Mouse (Mus musculus) bone marrow macrophage, adult 2 months (primary cell): Measurements from ENCODE around the gene Rpl31. TPM values are rescaled to one million over a fixed set of nuclear protein-coding genes. Genes with fewer than 3 reads are reported as not detected.

Source experiments
- H3K27ac ChIP-seq: 2 replicates; pipeline ENCODE4 v1.5.1; 2012; ENCODE audit warnings: low read depth, low read length; ENCODE audit not compliant: insufficient read depth
- H3K4me1 ChIP-seq: 2 replicates; pipeline ENCODE4 v1.6.1; 2012; ENCODE audit warnings: low read length; ENCODE audit not compliant: control insufficient read depth, insufficient read depth
- H3K4me3 ChIP-seq: 2 replicates; pipeline ENCODE4 v1.5.1; 2012; ENCODE audit warnings: mild to moderate bottlenecking, low read length, moderate library complexity; ENCODE audit not compliant: insufficient read depth
- CTCF ChIP-seq: IDR thresholded peaks from 2 replicates; pipeline ENCODE4 v1.5.1; 2012; ENCODE audit warnings: low read depth, mild to moderate bottlenecking, low read length, moderate library complexity
- POLR2A ChIP-seq: IDR thresholded peaks from 2 replicates; pipeline ENCODE4 v1.6.1; 2012; ENCODE audit warnings: mild to moderate bottlenecking, low read depth, low read length, borderline replicate concordance
- polyA plus RNA-seq: library from polyadenylated mRNA; stranded (reverse); fragments of >200 nt; gene quantifications from 2 replicates; pipeline ENCODE4 v1.2.4, GENCODE M21; 2012; ENCODE audit not compliant: missing spikeins, insufficient read depth, insufficient read length

The Rpl31 gene
- polyA plus RNA-seq, 1 experiment, result 950 TPM

DNA sequence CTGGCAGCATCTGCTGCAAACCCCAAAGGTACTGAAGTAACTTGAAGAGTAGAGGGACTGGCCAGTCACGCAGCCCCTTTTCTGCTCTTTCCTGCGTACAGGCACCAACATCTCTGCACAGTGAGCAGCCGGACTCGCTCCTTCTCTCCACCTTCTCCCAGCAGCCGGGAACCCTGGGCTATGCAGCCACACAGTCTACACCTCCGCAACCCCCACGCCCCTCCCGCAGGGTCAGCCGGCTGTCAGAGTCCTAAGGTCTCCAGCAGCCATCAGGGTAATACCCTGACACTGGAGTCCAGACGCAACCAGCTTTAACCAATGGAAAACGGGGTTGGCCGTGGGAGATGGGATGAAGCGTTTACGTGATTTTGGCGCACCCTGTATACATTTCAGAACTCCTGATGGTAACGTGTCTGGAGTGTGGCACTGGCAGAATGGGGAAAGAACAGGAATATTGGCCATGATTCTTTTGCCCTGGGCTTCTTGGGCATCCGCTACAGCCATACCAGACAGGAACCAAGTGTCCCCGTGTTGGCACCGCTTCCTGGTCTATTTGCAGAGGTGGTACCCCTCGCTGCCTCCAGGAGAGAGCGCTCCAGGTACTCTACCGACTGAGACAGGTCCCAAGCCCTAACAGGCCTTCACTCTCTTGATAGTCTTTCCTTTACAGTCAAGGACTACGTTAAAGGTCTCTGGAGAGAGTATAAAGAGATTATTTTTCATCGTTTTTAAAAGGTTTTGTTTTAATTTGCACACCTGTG, 5.7 kb upstream of the Rpl31 start:
- Histone ChIP-seq H3K4me3 (no peak overlapping the region), H3K4me1 (peaks cover 4% of the 10 kb centered on the region), H3K27ac (no peak overlapping the region)
- TF ChIP-seq POLR2A, result no peak
- TF ChIP-seq CTCF, result no peak

DNA sequence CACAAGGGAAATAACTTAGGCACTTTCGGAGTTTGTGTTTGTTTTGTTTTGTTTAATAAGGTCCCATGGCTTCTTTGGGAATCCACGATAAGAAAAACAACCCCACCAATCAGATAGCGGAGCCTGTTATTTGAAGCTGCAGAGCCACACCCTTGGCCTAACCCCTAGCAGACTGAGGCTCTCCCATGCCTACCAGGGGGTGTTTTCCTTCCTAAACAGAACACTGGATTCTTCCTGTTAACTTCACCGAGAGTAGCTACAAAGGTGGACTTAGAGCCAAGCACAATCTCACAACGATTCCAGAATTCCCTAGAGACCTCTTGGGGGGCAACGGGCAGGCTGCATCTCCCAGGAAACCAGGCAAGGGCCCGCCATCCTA, 5.1 kb upstream of the Rpl31 start:
- TF ChIP-seq POLR2A, result no peak
- TF ChIP-seq CTCF, result no peak

DNA sequence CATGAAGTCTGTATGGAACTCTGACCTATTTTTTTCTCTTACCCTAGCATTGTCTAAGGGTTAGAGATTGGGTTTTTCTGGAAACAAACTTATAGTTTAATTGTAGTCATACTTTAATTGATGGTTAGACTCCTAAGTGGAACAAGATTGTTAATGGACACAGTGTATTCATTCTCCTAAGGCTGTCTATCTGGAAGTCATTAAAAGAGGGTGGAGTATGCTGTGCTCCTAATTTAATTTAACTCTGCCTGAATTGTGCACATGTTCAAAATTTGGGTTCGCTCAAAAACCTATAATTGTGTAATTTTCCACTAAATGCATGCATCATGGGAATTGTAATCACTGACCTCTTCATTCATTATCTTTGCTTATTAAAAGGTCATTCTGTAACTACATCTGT, 2.1 kb upstream of the Rpl31 start:
- H3K27ac ChIP-seq, result no peak overlapping the region
- no peak overlapping the region for H3K4me3 ChIP-seq
- TF ChIP-seq POLR2A (no peak), CTCF (no peak)
- H3K4me1 ChIP-seq, result peaks cover 13% of the 10 kb centered on the region

More for the DNA sequence above, 5.1 kb upstream of the Rpl31 start:
- Histone ChIP-seq H3K4me3 (no peak overlapping the region), H3K4me1 (peaks cover 6% of the 10 kb centered on the region), H3K27ac (no peak overlapping the region)

DNA sequence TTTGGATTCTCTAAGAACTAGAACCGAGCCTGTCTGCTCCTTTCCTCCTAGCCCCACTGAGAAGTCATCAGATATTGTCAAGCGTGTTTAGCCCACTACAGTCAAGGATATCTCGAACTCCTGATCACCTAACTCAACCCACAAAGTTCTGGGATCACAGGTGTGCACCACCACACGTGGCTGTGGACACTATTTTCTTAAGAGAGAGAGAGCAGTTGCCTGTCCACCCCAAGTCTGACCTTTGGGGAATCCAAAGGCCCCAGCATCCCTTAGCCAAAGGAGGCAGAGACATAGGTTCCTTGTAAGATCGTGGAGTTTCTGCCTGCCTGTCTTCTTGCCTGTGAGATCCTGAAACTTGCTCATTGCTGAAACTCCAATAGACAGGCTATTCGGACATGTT, 597 bp upstream of the Rpl31 start:
- H3K4me3 ChIP-seq, result peak overlapping the region; percentile 68
- peak overlapping the region; percentile 27; the same call in 1 of the 2 replicates for H3K27ac ChIP-seq
- H3K4me1 ChIP-seq, result peaks cover 13% of the 10 kb centered on the region
- TF ChIP-seq POLR2A (no peak), CTCF (no peak)

DNA sequence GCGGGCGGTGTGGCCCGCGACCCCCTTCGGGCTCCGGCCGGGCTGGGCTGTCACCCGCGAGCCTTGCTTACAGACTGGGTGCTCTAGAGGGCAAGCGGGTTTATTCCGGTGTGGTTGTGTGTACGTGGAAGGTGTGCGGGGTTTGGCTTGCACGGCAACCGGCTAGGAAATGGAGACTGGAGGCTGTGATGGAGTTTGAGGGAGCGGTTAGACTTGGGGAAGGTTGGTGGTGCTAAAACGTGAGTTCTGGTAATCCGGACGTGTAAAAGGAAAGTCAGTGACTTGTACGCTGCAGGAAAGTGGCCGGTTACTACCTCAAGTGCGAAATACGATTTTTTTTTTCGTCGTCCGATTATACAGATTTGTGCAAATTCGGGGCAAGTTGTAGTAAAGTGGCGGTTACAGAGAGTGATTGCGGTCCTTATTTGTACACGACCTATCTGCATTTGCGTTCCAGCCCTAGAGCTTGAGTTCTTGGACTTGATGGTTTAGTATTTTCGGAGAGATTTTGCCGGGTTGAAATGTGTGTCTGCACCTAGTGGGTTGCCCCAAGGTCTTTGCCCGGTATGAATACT, 712 bp downstream of the Rpl31 start:
- Histone ChIP-seq H3K27ac (peak overlapping the region; percentile 56), H3K4me1 (peaks cover 13% of the 10 kb centered on the region), H3K4me3 (peak overlapping the region; percentile 95)
- TF ChIP-seq POLR2A (no peak), CTCF (no peak)

DNA sequence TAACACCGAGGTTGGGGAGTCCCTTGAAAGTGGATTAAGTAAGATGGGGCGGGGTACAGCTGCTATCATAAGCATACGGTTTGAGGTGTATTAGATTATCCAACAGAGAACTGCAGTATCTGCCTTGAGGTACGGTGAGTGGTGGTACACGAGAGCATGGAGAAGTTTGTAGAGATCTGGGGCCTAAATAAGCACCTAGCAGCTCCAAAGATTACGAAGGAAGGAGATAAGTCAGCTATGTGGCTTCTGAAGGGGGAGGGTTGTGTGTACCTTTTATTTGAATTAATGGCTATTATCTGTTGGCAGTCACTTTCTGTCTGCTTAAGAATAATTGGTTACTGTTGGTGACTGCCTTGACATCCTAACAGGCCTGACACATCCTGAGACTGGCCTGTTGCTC, 2.8 kb downstream of the Rpl31 start:
- Histone ChIP-seq H3K4me1 (peaks cover 13% of the 10 kb centered on the region), H3K4me3 (no peak overlapping the region), H3K27ac (no peak overlapping the region)
- TF ChIP-seq CTCF (no peak), POLR2A (no peak)

DNA sequence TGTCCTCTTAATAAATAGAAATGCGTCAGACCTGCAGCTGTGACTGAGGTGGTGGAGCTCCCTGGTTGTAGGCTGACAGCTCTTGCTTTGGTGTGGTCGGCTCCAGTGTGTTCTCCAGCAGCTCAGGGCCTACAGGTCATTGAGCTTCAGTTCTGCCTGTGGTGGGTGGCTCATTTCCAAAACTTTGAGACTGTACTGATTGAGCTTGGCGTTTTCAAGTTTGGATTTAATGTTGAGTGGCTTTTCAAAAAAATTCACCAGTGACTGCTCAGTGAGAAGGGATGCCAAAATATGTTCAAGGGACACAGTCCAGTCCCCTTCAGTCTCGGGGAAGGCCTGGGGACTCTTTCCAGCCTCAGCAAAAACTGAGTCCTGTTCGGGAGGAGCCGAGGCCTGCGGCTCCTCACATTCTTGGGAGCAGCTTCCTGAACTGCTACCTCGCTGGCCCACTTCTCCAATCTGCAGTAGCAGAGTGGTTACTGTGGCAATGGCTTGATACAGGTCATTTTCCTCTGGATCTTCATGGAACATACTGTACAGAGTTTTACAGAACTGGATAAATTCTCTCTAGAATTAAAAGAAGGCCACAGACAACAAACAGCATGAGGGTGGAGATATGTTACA, 4.7 kb downstream of the Rpl31 start:
- no peak overlapping the region for H3K4me3 ChIP-seq
- H3K4me1 ChIP-seq, result peaks cover 7% of the 10 kb centered on the region
- TF ChIP-seq CTCF (peak; percentile 11; the same call in 1 of the 2 replicates), POLR2A (no peak)
- H3K27ac ChIP-seq, result no peak overlapping the region

DNA sequence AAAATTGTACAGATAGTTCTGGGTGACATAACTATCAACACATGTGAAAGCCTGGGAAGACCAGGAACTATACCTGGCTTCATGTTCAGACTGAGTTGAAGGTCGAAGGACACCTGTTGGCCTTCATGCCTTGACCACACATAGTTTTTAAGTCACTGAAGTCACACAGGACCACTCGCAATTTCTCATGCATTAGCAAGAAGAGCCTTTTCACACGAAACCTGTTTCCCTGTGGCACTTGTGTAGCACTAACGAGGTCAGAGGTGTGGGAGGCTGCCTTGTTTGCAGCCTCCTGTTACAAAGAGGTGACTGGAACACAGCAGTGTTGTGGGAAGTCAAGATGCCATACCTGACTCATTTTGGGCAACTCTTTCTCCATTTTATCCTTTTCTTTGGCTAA, 5.7 kb downstream of the Rpl31 start:
- TF ChIP-seq CTCF, result no peak
- TF ChIP-seq POLR2A, result no peak
- no peak overlapping the region for H3K4me3 ChIP-seq
- peaks cover 7% of the 10 kb centered on the region for H3K4me1 ChIP-seq
- no peak overlapping the region for H3K27ac ChIP-seq

DNA sequence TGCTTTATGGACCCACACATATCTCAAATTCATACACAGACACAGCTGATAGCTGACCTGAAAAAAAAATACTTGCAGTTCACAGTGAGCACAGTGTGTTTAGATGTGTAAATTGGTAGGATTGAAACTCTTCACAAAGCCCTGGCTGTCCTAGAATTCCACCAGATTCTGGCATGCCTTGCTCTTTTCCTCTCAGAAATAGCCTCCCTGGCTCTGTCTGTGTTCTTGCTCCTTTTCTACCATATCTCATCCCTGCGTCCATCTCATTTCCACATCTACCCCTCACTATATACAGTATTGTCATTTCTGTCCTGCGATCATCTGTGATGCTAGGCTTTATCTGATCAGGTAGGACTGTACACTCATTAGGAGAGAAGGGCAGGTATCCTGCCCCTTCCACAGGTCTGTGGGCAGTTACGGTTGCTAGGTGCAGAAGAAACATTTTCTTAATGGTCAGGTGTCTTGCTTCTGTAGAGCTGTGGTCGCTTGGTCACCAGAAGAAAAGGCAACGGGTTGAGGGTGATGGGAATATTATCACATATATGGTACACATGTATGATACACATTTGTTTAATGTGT, 6.7 kb downstream of the Rpl31 start:
- TF ChIP-seq CTCF (no peak), POLR2A (no peak)
- H3K27ac ChIP-seq, result no peak overlapping the region
- H3K4me1 ChIP-seq, result peaks cover 4% of the 10 kb centered on the region
- H3K4me3 ChIP-seq, result no peak overlapping the region

DNA sequence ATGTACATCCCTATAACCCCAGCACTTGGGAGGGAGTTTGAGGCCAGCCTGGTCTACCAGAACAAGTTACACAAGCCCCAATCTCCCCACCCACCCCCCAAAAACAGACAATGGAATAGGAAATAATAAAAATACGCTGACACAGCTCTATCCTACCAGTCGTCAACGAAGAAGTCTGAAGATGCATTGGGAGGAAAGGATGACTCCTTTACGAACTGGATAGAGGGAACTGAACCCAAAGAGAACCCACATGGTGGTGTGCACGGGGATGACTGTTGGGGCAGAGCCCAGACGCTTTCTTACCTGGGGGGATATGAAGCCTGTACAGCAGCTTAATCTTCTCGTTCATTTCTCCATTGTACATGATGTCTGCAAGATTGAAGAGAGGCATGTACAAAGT, 8.5 kb downstream of the Rpl31 start:
- Histone ChIP-seq H3K4me1 (no peaks in the 10 kb centered on the region), H3K27ac (no peak overlapping the region)
- TF ChIP-seq CTCF, result no peak
- TF ChIP-seq POLR2A, result no peak

More for the DNA sequence above, 8.5 kb downstream of the Rpl31 start:
- no peak overlapping the region for H3K4me3 ChIP-seq
